Mouse (Mus musculus) G1E (cell line): ENCODE results near the gene Aff3. TPM values are rescaled to one million over a fixed set of nuclear protein-coding genes. Genes with fewer than 3 reads are reported as not detected.
A peak's percentile ranks its signal among the peaks of the same experiment; 100 is the strongest.

Experiments used
- ATAC-seq: 2 replicates; pipeline ENCODE4 v1.8.0; 2016; ENCODE audit warnings: mild to moderate bottlenecking; ENCODE audit not compliant: insufficient number of reproducible peaks, poor library complexity, low FRiP score, severe bottlenecking; ENCODE audit errors: extremely low read depth
- DNase-seq: peaks from one replicate; pipeline ENCODE4 v3.0.0; 2012; ENCODE audit warnings: low spot score
- H3K27me3 ChIP-seq: 2 replicates; pipeline ENCODE4 v1.6.1; 2012; ENCODE audit warnings: mild to moderate bottlenecking, low read length, inconsistent platforms; ENCODE audit not compliant: insufficient read depth
- H3K36me3 ChIP-seq: replicated peaks from 2 replicates; pipeline ENCODE3; 2012; ENCODE audit warnings: mild to moderate bottlenecking, inconsistent platforms
- H3K4me1 ChIP-seq: 2 replicates; pipeline ENCODE4 v1.6.1; 2012; ENCODE audit warnings: low read depth, low read length, inconsistent platforms, mixed read lengths; ENCODE audit not compliant: insufficient read depth
- H3K4me3 ChIP-seq: 2 replicates; pipeline ENCODE4 v1.5.1; 2012; ENCODE audit warnings: low read depth, mild to moderate bottlenecking, inconsistent platforms, low read length, moderate library complexity, mixed read lengths
- H3K9me3 ChIP-seq: replicated peaks from 2 replicates; pipeline ENCODE4 v1.6.1; 2012; ENCODE audit warnings: inconsistent platforms
- CTCF ChIP-seq: IDR thresholded peaks from 2 replicates; pipeline ENCODE4 v1.5.1; 2012; ENCODE audit warnings: low read depth, low read length, inconsistent platforms, mixed read lengths
- GATA1 ChIP-seq: IDR thresholded peaks from 2 replicates; pipeline ENCODE4 v1.6.1; 2012; ENCODE audit warnings: borderline replicate concordance, low read length, inconsistent platforms, mixed read lengths
- GATA2 ChIP-seq: IDR thresholded peaks from 2 replicates; pipeline ENCODE4 v1.6.1; 2012; ENCODE audit warnings: low read depth, low read length, inconsistent platforms, borderline replicate concordance
- POLR2AphosphoS5 ChIP-seq: IDR thresholded peaks from 2 replicates; pipeline ENCODE4 v1.6.1; 2012; ENCODE audit warnings: low read depth, low read length, inconsistent platforms; ENCODE audit not compliant: insufficient replicate concordance
- TAL1 ChIP-seq: conservative IDR thresholded peaks from 2 replicates; pipeline ENCODE4 v1.6.1; 2012; ENCODE audit warnings: low read depth, low read length, inconsistent platforms, mixed read lengths
- polyA plus RNA-seq: library from polyadenylated mRNA; stranded (reverse); fragments of >175 nt; gene quantifications from 2 replicates; pipeline ENCODE4 v1.2.3, GENCODE M21; 2012
- total RNA-seq, 2 experiments: library from RNA; stranded (forward) in 1 of 2; stranded (reverse) in 1 of 2; fragments of 200-1000 nt in 1 of 2; fragments of >200 nt in 1 of 2; fragmentation: Nextera tagmentation in 1 of 2; gene quantifications; 2 replicates each; pipeline ENCODE4 v1.2.3; 2014 to 2017

The Aff3 gene
- total RNA-seq (2014; fragmentation: Nextera tagmentation) (3.3 and 6.3 TPM in 2 replicates), total RNA-seq (2017) (2.3 and 2.5 TPM in 2 replicates), polyA plus RNA-seq (6.9 and 8.0 TPM in 2 replicates)

DNA sequence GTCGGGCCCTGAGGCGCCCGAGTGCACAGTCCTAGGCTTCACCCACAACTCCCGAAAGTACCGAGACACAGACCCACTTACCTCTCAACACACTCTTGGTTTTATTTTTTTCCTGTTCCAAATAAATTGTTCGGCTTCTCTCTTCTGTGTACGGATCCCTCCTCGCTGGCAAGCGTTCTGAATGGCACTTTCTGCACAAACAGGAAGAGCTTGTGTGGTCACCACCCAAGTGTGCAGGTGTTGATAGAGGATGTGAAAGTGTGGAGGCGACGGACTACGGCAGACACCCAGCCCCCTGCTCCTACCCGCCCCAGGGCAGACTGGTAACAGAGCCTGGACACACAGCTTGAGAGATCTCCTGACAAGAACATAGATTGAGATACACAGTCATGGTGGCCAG, at the start of gene Aff3:
Gene Aff3 (minus strand): TSS at position 179 of the 400 bp plus-strand sequence.
- H3K4me3 ChIP-seq: peak within 1 kb of the TSS; percentile 41
- H3K4me1 ChIP-seq: peaks cover 45% of the 10 kb centered on the region
- H3K36me3 ChIP-seq: no peaks in the 10 kb centered on the region
- peaks cover 13% of the 10 kb centered on the region for H3K27me3 ChIP-seq
- TF ChIP-seq POLR2AphosphoS5 (no peak), GATA2 (no peak), GATA1 (no peak), CTCF (no peak), TAL1 (no peak)
- H3K9me3 ChIP-seq: no peaks in the 10 kb centered on the region
- ATAC-seq: peak; percentile 30; the same call in 1 of the 2 replicates
- DNase-seq: no peak

DNA sequence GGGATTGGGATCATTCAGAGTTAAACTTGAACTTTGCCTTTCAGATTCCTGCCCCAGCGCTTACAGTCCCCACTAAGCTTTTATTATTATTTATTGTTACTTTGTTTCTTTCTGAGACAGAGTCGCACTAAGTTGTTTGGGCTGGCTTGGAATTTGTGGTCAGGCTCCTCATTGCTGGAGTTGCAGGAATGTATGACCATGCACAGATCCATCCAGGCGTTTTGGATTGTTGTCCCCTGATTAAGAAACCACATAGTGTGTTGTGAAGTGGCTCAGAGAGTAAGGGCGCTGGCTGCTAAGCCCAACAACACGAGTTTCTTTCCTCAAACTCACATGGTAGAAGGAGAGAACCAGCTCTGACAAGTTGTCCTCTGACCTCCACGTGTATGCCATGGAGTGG, 35.9 kb upstream of the Aff3 start:
- H3K36me3 ChIP-seq: no peaks in the 10 kb centered on the region
- H3K27me3 ChIP-seq: peaks cover 3% of the 10 kb centered on the region
- H3K4me3 ChIP-seq: no peak overlapping the region
- peaks cover 20% of the 10 kb centered on the region for H3K4me1 ChIP-seq
- TF ChIP-seq POLR2AphosphoS5 (no peak), GATA2 (no peak), CTCF (no peak), TAL1 (no peak), GATA1 (no peak)
- DNase-seq: no peak
- no peak for ATAC-seq
- H3K9me3 ChIP-seq: no peaks in the 10 kb centered on the region

DNA sequence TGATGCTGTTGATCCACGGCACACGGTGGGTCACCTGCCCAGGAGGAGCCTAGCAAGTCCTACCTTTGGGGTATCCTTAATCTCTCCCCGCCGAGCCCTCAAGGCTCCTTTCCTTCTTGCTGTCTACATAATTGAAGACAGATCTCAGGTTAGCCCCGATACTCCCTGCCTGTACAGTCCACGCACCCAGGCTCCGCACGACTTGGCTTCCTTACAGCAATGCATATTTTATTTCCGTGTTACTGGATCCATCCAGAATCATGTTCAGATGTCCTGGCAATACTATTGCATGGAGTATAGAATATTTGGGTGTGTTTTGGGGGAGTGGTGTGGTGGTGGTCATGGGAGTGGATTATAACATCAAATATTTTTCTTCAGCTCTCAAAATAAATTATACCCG, 34.5 kb upstream of the Aff3 start:
- DNase-seq: no peak
- H3K4me1 ChIP-seq: peaks cover 30% of the 10 kb centered on the region
- H3K36me3 ChIP-seq: no peaks in the 10 kb centered on the region
- H3K9me3 ChIP-seq: no peaks in the 10 kb centered on the region
- peaks cover 3% of the 10 kb centered on the region for H3K27me3 ChIP-seq
- no peak overlapping the region for H3K4me3 ChIP-seq
- ATAC-seq: no peak
- no peak for TF ChIP-seq CTCF
- no peak for TF ChIP-seq TAL1
- no peak for TF ChIP-seq GATA1
- no peak for TF ChIP-seq POLR2AphosphoS5
- no peak for TF ChIP-seq GATA2

DNA sequence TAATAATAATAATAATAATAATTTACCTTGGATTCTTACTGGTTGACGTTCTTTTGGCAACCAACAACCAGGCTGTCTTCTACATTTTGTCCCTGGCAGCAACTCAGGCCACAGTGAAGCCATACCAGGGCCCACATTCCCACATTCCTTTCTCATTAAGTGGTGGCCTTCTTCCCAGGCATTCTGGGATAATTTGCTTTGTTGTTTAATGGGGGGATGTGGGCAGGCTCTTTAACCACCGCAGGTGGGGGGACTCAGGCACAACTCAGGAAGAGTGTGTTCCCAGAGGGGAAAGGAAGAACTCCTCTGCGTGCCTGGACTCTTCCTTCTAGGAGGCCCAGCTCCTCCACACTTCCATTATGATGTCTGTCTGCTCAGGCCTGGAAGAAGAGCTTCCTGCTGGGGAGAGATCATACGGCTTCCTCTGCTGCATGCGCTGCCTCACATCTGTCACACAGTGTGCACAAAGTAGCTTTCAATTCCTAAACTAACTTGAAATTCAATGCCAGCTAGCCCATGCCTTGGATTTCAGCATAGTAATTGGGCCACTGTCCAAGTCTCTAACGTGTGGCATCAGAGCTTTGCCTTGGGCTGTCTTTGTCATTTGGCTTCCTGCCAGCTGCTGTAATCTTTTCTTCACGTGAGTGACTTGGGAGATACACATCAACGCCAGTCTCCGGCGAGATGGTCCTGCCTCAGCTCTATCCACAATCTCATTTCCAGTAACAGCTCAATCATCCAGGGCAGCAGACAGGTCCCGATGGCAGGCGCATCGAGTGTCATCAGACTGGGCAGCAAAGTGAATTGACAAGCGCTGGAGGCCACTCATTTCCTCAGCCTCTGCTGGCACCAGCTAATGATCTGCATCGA, 31.3 kb upstream of the Aff3 start:
- Histone ChIP-seq H3K9me3 (no peaks in the 10 kb centered on the region), H3K4me3 (no peak overlapping the region), H3K27me3 (peaks cover 3% of the 10 kb centered on the region), H3K4me1 (peaks cover 47% of the 10 kb centered on the region), H3K36me3 (no peaks in the 10 kb centered on the region)
- no peak for DNase-seq
- no peak for TF ChIP-seq CTCF
- TF ChIP-seq TAL1: no peak
- no peak for TF ChIP-seq GATA2
- TF ChIP-seq POLR2AphosphoS5: no peak
- no peak for ATAC-seq

DNA sequence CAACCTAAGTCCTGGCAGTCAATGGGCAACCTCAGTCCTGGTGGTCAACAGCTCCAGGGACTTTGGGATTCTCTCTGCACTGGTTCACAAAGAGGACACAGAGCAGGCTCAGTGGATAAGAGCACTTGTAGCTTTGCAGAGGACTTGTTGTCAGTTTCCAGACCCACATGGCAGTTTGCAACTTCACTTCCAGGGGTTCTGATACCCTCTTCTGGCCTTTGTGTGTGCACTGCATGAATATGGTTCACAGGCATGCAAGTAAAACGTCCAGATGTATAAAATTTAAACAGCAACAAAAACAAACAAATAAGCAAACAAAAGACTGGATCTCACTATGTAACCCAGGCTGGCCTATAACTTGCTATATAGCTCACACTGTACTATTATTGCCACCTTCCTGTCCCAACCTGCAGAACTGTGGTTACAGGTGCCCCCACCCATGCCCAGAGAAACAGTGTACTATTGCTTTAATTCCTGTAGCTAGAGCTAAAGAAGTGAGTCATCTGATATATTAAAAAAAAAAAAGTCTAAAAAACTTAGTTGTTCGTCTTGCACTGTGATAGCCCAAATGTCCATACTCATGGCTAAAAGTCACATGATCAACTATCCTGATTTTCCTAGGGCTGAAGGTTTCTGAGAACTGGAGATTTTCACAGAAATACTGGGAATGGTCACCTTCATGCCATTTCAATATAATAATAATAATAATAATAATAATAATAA, 30.5 kb upstream of the Aff3 start:
- Histone ChIP-seq H3K27me3 (peaks cover 3% of the 10 kb centered on the region; the same call in 1 of the 2 replicates), H3K4me1 (peaks cover 47% of the 10 kb centered on the region), H3K4me3 (no peak overlapping the region), H3K9me3 (no peaks in the 10 kb centered on the region), H3K36me3 (no peaks in the 10 kb centered on the region)
- DNase-seq: no peak
- ATAC-seq: no peak
- TF ChIP-seq CTCF (no peak), GATA1 (no peak), GATA2 (no peak), TAL1 (no peak), POLR2AphosphoS5 (no peak)

DNA sequence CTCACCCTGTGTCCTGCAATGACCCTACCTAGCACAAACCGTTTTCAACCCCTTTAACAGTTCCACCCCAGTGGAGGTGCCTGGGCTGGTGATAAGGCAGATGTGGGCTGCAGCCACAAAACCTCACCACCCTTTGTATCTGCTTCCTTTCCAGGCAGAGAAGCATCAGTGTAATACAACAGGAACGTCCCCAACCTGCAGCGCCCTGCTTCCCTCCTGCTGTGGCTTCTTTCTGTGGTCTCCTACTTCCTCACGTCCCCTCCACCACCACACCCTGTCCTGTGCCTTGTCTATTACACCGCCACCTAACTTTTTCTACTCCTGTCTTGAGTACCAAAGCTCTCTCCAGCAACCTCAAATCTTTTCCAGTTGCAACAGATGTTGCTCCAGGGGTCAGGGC, 29.4 kb upstream of the Aff3 start:
- no peak overlapping the region for H3K4me3 ChIP-seq
- TF ChIP-seq TAL1 (peak; percentile 60), GATA1 (no peak)
- DNase-seq (peak; percentile 38), ATAC-seq (peak; percentile 78)
- H3K36me3 ChIP-seq: no peaks in the 10 kb centered on the region
- peaks cover 3% of the 10 kb centered on the region; the same call in 1 of the 2 replicates for H3K27me3 ChIP-seq
- peaks cover 45% of the 10 kb centered on the region for H3K4me1 ChIP-seq
- H3K9me3 ChIP-seq: no peaks in the 10 kb centered on the region
